Mouse (Mus musculus): ENCODE results near the gene Ift81.
"Not testable (repeated sequence)": the region's sequence is repeated elsewhere in the genome, so short reads cannot be mapped to it uniquely, and the experiment has no call there.

Ift81 gene

GRCm38 (mm10) chr5:122613908-122614732 lies at the start of gene Ift81:
Gene Ift81, minus strand, starts transcription at chr5:122614518.
- DNase-seq (ENCODE audit: low read depth), result peak; percentile 87

- DNase-seq (ENCODE audit: low read depth), result peak; percentile 39
Measured at GRCm38 (mm10) chr5:122662501-122662900, 48.2 kb upstream of the Ift81 start.

- no peak for DNase-seq (ENCODE audit: low read depth)
Measured at GRCm38 (mm10) chr5:122656808-122657207, 42.5 kb upstream of the Ift81 start.

GRCm38 (mm10) chr5:122654268-122654573 lies 39.9 kb upstream of the Ift81 start:
- DNase-seq (ENCODE audit: low read depth), result no peak

- DNase-seq (ENCODE audit: low read depth), result peak; percentile 83
Measured at GRCm38 (mm10) chr5:122653446-122654267, 39.3 kb upstream of the Ift81 start.

- no peak for DNase-seq (ENCODE audit: low read depth)
Measured at GRCm38 (mm10) chr5:122653112-122653445, 38.8 kb upstream of the Ift81 start.

- peak; percentile 98 for DNase-seq (ENCODE audit: low read depth)
Measured at GRCm38 (mm10) chr5:122652506-122652905, 38.2 kb upstream of the Ift81 start.

- no peak for DNase-seq (ENCODE audit: low read depth)
Measured at GRCm38 (mm10) chr5:122650100-122650499, 35.8 kb upstream of the Ift81 start.

- DNase-seq (ENCODE audit: low read depth), result no peak
Measured at GRCm38 (mm10) chr5:122649264-122649663, 34.9 kb upstream of the Ift81 start.

- DNase-seq (ENCODE audit: low read depth), result not testable (repeated sequence)
Measured at GRCm38 (mm10) chr5:122647952-122648374, 33.6 kb upstream of the Ift81 start.

GRCm38 (mm10) chr5:122647256-122647924 lies 33.1 kb upstream of the Ift81 start:
- DNase-seq (ENCODE audit: low read depth), result peak; percentile 64

- no peak for DNase-seq (ENCODE audit: low read depth)
Measured at GRCm38 (mm10) chr5:122646050-122646449, 31.7 kb upstream of the Ift81 start.

- DNase-seq (ENCODE audit: low read depth), result peak; percentile 89
Measured at GRCm38 (mm10) chr5:122645290-122645689, 31.0 kb upstream of the Ift81 start.

- DNase-seq (ENCODE audit: low read depth), result peak; percentile 94
Measured at GRCm38 (mm10) chr5:122644111-122644607, 29.8 kb upstream of the Ift81 start.

GRCm38 (mm10) chr5:122643701-122644100 lies 29.4 kb upstream of the Ift81 start, which contains the start of gene P2rx7:
Gene P2rx7, plus strand, starts transcription at chr5:122643911.
- peak; percentile 77 for DNase-seq (ENCODE audit: low read depth)

GRCm38 (mm10) chr5:122639986-122640385 lies 25.7 kb upstream of the Ift81 start:
- peak; percentile 71 for DNase-seq (ENCODE audit: low read depth)

- DNase-seq (ENCODE audit: low read depth), result peak; percentile 63
Measured at GRCm38 (mm10) chr5:122639517-122639916, 25.2 kb upstream of the Ift81 start.

- DNase-seq (ENCODE audit: low read depth), result no peak
Measured at GRCm38 (mm10) chr5:122638296-122638695, 24.0 kb upstream of the Ift81 start.

- no peak for DNase-seq (ENCODE audit: low read depth)
Measured at GRCm38 (mm10) chr5:122636958-122637357, 22.6 kb upstream of the Ift81 start.

GRCm38 (mm10) chr5:122636308-122636707 lies 22.0 kb upstream of the Ift81 start:
- no peak for DNase-seq (ENCODE audit: low read depth)

GRCm38 (mm10) chr5:122635228-122635627 lies 20.9 kb upstream of the Ift81 start:
- DNase-seq (ENCODE audit: low read depth), result peak; percentile 65

- peak; percentile 90 for DNase-seq (ENCODE audit: low read depth)
Measured at GRCm38 (mm10) chr5:122627243-122627642, 12.9 kb upstream of the Ift81 start.
